Mouse (Mus musculus) limb, embryonic 11.5 days (tissue): ENCODE measurements around the gene Gpc6. TPM values are rescaled to one million over a fixed set of nuclear protein-coding genes. Genes with fewer than 3 reads are reported as not detected.
A peak's percentile ranks its signal among the peaks of the same experiment; 100 is the strongest.
"Not testable (repeated sequence)": the region's sequence is repeated elsewhere in the genome, so short reads cannot be mapped to it uniquely, and the experiment has no call there.

Experiments used
- ATAC-seq: fragments of 200-750 bp; cut with Nextera tagmentation; 2 replicates; pipeline ENCODE4 v1.8.0; 2017; ENCODE audit warnings: low read depth; ENCODE audit not compliant: insufficient number of reproducible peaks, low FRiP score, low TSS enrichment
- DNase-seq: peaks from one replicate; pipeline ENCODE4 v3.0.0-alpha.2; 2015; ENCODE audit warnings: low spot score
- H3K27ac ChIP-seq: fragments of 300-500 bp; sonication (generic); replicated peaks from 2 replicates; pipeline ENCODE4 v1.5.1; 2014; ENCODE audit warnings: low read depth, mild to moderate bottlenecking, low read length
- H3K27me3 ChIP-seq: fragments of 300-500 bp; sonication (generic); 2 replicates; pipeline ENCODE4 v1.6.1; 2014; ENCODE audit warnings: mild to moderate bottlenecking, low read length, mixed read lengths; ENCODE audit not compliant: control insufficient read depth, insufficient read depth
- H3K36me3 ChIP-seq: fragments of 300-500 bp; sonication (generic); 2 replicates; pipeline ENCODE4 v1.6.1; 2014; ENCODE audit warnings: mild to moderate bottlenecking, low read length, moderate library complexity, mixed read lengths; ENCODE audit not compliant: control insufficient read depth, insufficient read depth
- H3K4me1 ChIP-seq: fragments of 300-500 bp; sonication (generic); 2 replicates; pipeline ENCODE4 v1.6.1; 2014; ENCODE audit warnings: low read length, mixed read lengths; ENCODE audit not compliant: control insufficient read depth, insufficient read depth
- H3K4me2 ChIP-seq: fragments of 300-500 bp; sonication (generic); 2 replicates; pipeline ENCODE4 v1.6.1; 2014; ENCODE audit warnings: low read depth, mild to moderate bottlenecking, moderate library complexity; ENCODE audit not compliant: severe bottlenecking
- H3K4me3 ChIP-seq: fragments of 300-500 bp; sonication (generic); 2 replicates; pipeline ENCODE4 v1.5.1; 2014; ENCODE audit warnings: low read depth, low read length
- H3K9ac ChIP-seq: fragments of 300-500 bp; sonication (generic); 2 replicates; pipeline ENCODE4 v1.6.1; 2014; ENCODE audit warnings: mild to moderate bottlenecking, low read length
- H3K9me3 ChIP-seq: fragments of 300-500 bp; sonication (generic); 2 replicates; pipeline ENCODE4 v1.6.1; 2016; ENCODE audit warnings: low read length; ENCODE audit not compliant: control insufficient read depth
- WGBS: fragments of 180-500 bp; shearing (Covaris S2); extraction: QIAGEN DNeasy Blood & Tissue Kit; methylation state at CpG from one replicate; pipeline ENCODE4 v1.1.7; 2014; 5-methylcytosine and 5-hydroxymethylcytosine counted together
- polyA plus RNA-seq: library from polyadenylated mRNA; unstranded; fragments of >200 nt; fragmentation: Nextera tagmentation; extraction: Ambion mirVana; gene quantifications from 2 replicates; pipeline ENCODE4 v1.2.1, GENCODE M21; 2014

The Gpc6 gene
- polyA plus RNA-seq, 1 experiment from 2014 or later = 39.1 TPM

DNA sequence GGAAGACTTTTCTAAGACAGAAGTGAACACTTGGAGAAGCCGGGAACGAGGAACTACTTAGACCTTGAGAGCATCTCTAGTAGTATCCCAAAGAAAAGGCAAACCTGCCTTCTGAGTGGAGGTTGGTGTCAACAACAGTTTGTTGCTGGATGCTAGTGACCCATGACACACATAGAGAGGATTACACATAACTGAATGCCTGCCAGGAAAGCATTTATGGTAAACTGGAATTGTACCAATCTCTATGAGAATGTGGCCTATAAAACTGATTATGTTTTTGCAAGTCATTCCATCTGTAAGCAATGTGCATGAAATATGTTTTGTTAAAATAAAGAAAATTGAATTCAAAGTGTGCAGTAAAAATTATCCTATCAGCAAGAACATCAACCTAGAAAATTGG lies 485.4 kb downstream of the Gpc6 start:
- H3K36me3 ChIP-seq = no peaks in the 10 kb centered on the region
- no peak overlapping the region for H3K4me3 ChIP-seq
- H3K9ac ChIP-seq = no peak overlapping the region
- no peak overlapping the region for H3K4me2 ChIP-seq
- WGBS = 95% methylated on average over 2 of the region's 2 CpGs
- ATAC-seq (no peak), DNase-seq (no peak)
- no peaks in the 10 kb centered on the region for H3K4me1 ChIP-seq
- no peaks in the 10 kb centered on the region for H3K9me3 ChIP-seq
- H3K27ac ChIP-seq = no peak overlapping the region
- no peaks in the 10 kb centered on the region for H3K27me3 ChIP-seq

DNA sequence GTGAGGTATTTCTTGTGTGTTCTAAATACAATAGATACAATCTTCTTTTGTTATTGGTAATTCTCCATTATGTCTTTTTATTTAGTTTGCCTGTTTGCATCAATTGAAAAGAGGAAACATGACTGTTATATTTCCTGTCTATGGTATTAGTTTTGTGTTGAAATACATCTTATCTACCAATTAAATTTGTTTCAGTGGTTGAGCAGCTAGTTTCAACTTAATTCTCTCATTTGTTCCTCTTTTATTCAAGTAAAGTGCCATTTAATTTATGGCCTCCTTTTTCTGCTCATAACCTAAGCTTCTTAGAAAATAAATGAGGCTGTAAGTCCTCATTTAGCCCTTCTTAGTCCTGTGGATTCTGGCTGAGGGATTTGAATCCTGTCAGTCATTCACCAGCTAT lies 489.9 kb downstream of the Gpc6 start:
- ATAC-seq (no peak), DNase-seq (no peak)
- Histone ChIP-seq H3K4me2 (no peak overlapping the region), H3K9me3 (no peaks in the 10 kb centered on the region), H3K27ac (no peak overlapping the region), H3K9ac (no peak overlapping the region), H3K36me3 (no peaks in the 10 kb centered on the region), H3K4me3 (no peak overlapping the region), H3K27me3 (no peaks in the 10 kb centered on the region), H3K4me1 (no peaks in the 10 kb centered on the region)

DNA sequence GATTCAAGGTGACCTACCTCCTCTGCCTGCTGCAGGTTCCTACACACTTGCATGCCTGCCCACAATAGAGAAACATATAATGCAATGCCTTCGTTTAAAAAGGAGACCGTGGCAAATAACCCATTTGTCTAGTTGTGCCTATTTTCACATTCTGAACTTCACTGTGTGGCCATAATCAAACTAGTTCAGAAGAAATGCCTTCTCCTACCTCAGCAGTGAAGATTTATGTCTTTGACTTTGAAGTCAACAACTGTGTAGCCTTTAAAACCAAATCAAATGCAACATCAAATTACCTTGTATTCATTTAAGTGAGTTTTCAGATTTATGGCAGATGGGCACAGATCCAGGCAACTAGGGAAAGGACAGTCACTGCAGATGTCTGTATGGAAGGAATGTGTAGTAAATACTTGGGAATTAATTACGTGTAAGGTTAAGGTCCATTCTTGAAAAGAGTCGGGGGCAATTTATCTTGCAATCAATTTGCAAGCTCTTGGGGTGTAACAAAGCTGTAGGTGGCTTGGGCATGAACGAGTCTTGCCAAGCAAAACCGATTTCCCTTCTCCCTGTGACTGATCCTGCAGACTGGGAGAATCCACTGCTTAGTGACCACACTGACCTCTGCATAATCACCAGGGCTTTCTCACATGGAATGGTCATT lies 494.6 kb downstream of the Gpc6 start:
- no peak for DNase-seq
- Histone ChIP-seq H3K27ac (no peak overlapping the region), H3K27me3 (no peaks in the 10 kb centered on the region), H3K4me3 (no peak overlapping the region), H3K9ac (no peak overlapping the region), H3K9me3 (no peaks in the 10 kb centered on the region), H3K4me1 (no peaks in the 10 kb centered on the region), H3K4me2 (no peak overlapping the region), H3K36me3 (no peaks in the 10 kb centered on the region)
- no peak for ATAC-seq
- WGBS = 24% methylated on average over 6 of the region's 6 CpGs

DNA sequence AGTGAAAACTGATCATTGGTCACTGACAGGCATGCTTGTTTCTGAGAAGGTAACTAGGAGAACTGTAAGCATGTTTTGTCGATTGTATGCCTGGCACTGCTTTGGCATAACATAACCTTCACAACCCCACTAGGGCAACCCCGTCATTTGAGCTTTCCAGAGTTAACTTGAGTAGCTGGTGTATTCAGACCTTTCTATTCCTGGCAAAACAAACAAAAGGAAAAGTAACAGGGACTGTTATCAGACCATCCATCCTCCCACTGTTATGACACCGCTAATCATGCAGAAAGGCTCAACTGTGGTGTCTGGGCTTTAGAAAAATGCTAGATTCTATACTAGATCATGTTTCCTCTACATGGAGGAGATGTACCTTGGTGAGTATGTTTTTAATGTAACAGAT lies 496.1 kb downstream of the Gpc6 start:
- ATAC-seq (no peak), DNase-seq (no peak)
- Histone ChIP-seq H3K9ac (no peak overlapping the region), H3K36me3 (no peaks in the 10 kb centered on the region), H3K27ac (no peak overlapping the region), H3K9me3 (no peaks in the 10 kb centered on the region), H3K27me3 (no peaks in the 10 kb centered on the region), H3K4me1 (no peaks in the 10 kb centered on the region), H3K4me3 (no peak overlapping the region), H3K4me2 (no peak overlapping the region)
- WGBS = 87% methylated on average over 3 of the region's 3 CpGs

DNA sequence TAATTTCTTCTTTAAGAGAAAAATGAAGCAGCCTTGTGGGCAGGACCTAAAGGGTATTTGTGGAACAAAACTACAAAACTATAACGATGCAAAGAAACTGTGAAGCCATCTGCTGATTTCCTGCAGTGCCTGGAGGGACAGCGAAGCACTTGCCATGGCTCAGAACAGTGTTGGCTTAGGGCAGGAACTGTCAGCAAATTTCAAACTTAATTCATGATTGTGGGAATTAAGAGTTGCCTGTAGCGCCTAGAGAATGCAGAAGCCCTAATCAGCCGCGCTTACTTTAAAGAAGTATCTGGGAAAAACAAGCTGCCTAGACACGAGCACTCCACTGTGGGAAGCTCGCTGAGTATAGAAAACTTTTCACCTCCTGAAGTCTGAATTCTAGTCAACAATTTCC lies 501.0 kb downstream of the Gpc6 start:
- no peak for ATAC-seq

DNA sequence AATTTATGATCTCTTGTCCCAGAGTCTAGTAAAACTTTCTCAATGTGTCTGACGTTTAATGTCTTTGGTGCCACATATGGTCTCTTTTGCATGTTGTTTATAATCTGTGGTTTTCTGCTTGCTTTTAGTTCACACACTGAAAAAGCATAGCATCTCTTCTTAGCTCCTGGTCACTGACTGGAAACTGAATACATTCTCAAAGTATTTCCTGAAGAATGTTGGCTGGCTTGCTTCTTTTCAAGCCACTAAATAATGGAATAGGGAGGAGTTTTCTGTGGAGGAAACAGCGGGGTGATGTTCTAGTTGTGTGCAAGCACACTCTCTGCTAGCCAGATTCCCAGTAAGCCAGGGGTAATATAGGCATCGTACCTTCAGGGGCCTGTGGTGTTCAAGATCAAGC lies 502.7 kb downstream of the Gpc6 start:
- H3K27ac ChIP-seq = no peak overlapping the region
- ATAC-seq (no peak), DNase-seq (no peak)
- H3K4me1 ChIP-seq = no peaks in the 10 kb centered on the region
- H3K36me3 ChIP-seq = no peaks in the 10 kb centered on the region
- H3K9ac ChIP-seq = no peak overlapping the region
- WGBS = 77% methylated on average over 3 of the region's 3 CpGs
- no peak overlapping the region for H3K4me2 ChIP-seq
- H3K27me3 ChIP-seq = no peaks in the 10 kb centered on the region
- H3K9me3 ChIP-seq = no peaks in the 10 kb centered on the region
- no peak overlapping the region for H3K4me3 ChIP-seq

More for the DNA sequence above, 501.0 kb downstream of the Gpc6 start:
- Histone ChIP-seq H3K36me3 (no peaks in the 10 kb centered on the region), H3K27ac (no peak overlapping the region), H3K4me2 (no peak overlapping the region), H3K9me3 (no peaks in the 10 kb centered on the region), H3K4me3 (no peak overlapping the region), H3K27me3 (no peaks in the 10 kb centered on the region), H3K9ac (no peak overlapping the region), H3K4me1 (no peaks in the 10 kb centered on the region)
- no peak for DNase-seq
- 30% methylated on average over 7 of the region's 7 CpGs for WGBS

DNA sequence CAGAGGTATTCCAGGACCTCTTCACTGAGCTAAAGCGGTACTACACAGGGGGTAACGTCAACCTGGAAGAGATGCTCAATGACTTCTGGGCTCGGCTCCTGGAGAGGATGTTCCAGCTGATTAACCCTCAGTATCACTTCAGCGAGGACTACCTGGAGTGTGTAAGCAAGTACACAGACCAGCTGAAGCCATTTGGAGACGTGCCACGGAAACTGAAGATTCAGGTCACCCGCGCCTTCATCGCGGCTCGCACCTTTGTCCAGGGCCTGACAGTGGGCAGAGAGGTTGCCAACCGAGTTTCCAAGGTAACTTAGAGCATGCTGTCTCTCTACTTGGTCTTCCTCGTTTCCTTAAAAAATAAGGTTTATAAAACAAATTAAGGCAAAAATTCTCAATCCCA lies 510.6 kb downstream of the Gpc6 start:
- ATAC-seq = no peak
- no peak overlapping the region for H3K4me3 ChIP-seq
- H3K9ac ChIP-seq = no peak overlapping the region
- no peaks in the 10 kb centered on the region for H3K9me3 ChIP-seq
- no peak overlapping the region for H3K27ac ChIP-seq
- WGBS = 96% methylated on average over 13 of the region's 13 CpGs
- H3K36me3 ChIP-seq = no peaks in the 10 kb centered on the region
- no peak for DNase-seq
- no peak overlapping the region for H3K4me2 ChIP-seq
- H3K4me1 ChIP-seq = no peaks in the 10 kb centered on the region
- H3K27me3 ChIP-seq = no peaks in the 10 kb centered on the region

DNA sequence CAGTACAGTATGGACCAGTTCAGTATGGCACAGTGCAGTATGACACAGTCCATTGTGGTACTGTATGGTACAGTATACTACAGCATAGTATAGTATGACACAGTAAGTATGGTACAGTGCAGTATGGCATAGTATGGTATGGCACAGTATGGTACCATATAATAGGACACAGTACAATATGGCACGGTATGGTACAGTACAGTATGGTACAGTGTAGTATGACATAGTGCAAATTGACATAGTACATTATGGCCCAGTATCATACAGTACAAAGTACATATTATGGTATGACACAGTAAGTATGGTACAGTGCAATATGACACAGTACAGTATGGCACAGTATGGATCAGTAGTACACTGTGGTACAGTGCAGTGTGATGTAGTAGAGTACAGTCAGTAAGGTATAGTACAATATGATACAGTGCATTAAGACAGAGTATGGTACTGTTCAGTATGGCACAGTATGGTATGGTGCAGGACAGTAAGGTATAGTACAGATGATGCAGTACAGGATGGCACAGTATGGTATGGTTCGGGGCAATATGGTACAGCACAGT lies 521.6 kb downstream of the Gpc6 start:
- peak; percentile 77 for ATAC-seq
- H3K4me3 ChIP-seq, H3K4me2 ChIP-seq, H3K9me3 ChIP-seq, H3K27ac ChIP-seq, H3K36me3 ChIP-seq, H3K4me1 ChIP-seq, DNase-seq, H3K27me3 ChIP-seq, H3K9ac ChIP-seq: not testable (repeated sequence)
- WGBS = 93% methylated on average over 2 of the region's 2 CpGs
